Mouse (Mus musculus) frontal cortex, adult 2 months (tissue): Measurements from ENCODE around the gene Eif4g1. TPM values are rescaled to one million over a fixed set of nuclear protein-coding genes. Genes with fewer than 3 reads are reported as not detected.

Experiments
- DNase-seq, 2 experiments: peaks; one replicate each; pipeline ENCODE4 v3.0.0; 2022; ENCODE audit warnings: low spot score in 1 of 2; ENCODE audit errors: extremely low spot score in 1 of 2
- polyA plus RNA-seq: library from polyadenylated mRNA; depleted of rRNA; stranded (reverse); fragments of >200 nt; gene quantifications from 2 replicates; pipeline ENCODE4 v1.2.3, GENCODE M21; 2012; rRNA removed

The Eif4g1 gene
- polyA plus RNA-seq, 1 experiment = 169 TPM

DNA sequence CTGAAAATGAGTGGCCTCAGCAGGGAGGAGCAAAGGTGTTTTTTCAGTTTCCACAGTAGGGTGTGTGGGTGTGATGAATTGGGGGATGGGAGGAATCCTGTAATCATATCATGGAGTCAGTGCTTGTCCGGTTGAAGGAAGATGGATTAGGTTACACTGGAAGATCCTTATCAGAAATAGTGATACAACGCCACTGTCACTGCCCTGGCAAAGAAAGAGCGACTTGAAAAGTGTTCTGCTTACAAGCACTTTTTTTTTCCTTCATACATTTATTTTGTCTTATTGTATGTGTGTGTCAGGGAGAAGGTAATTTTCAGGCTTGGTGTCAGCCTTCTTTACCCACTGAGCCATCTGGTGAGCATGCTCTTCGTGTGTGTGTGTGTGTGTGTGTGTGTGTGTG is 54.6 kb downstream of the Eif4g1 start:
- no peak for DNase-seq

- DNase-seq = no peak
Observed at GRCm38 (mm10) chr16:20723247-20723646, 55.1 kb downstream of the Eif4g1 start.

DNA sequence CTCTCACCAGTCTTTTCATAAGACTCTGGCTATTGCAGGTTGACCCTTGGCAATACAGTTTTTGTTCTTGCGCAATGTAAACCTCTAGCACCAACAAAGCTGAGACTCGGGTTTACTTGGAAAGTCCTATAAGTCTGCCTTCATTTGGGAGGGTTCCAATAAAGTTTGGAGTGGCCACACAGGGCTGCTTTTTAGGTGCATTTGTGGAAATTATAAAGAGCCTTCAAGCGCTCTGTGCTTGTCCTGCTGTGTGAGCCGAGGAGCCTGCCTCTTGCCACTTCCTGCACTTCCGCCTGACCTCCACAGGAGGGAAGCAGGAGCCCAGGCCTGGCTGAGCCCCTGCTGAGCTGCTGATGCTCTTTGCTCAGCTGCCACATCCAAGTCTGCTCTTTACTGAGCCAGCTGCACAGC is 56.2 kb downstream of the Eif4g1 start:
- DNase-seq = peak in 1 of 2 experiments; percentile 59

DNA sequence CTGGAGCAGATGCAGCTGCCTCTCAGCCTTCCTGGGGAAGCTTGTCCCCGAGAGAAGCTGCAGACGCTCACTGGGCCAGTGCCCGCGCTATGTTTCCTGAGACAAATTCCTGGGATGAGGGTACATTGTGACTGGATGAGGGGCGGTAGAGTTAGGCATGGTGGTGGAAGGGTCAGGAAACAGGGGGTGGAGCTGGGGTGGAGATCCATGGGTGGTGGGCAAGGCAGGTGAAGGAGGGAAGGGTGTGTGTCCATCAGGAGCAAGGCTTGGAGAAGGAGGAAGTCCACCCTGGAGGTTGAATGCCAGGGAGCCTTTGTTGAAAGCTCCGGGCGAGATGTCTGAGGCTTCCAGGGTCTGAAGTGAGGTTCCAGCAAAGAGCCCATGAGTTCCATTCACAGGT is 57.2 kb downstream of the Eif4g1 start:
- DNase-seq = no peak

DNA sequence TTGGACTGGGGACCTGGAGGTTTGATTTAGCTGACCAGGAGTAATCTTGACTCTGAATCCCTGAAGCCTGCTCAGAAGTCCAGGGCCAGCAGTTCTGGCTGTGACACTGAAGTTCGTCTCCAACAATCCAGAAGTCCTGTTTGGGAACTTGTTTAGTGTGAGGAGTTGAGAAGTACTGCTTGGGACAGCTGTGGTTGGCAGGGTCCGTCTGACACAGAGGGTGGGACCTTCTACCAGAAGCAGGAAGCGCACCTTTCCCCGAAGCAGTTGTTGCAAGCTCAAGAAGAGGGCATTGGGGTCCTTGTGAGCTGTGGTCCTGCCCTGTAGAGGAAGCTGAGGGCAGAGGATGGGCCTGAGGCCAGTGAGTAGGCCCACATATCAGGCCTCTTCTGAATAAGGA is 57.6 kb downstream of the Eif4g1 start:
- DNase-seq = no peak

- DNase-seq = no peak
Observed at GRCm38 (mm10) chr16:20726384-20726783, 58.3 kb downstream of the Eif4g1 start.

DNA sequence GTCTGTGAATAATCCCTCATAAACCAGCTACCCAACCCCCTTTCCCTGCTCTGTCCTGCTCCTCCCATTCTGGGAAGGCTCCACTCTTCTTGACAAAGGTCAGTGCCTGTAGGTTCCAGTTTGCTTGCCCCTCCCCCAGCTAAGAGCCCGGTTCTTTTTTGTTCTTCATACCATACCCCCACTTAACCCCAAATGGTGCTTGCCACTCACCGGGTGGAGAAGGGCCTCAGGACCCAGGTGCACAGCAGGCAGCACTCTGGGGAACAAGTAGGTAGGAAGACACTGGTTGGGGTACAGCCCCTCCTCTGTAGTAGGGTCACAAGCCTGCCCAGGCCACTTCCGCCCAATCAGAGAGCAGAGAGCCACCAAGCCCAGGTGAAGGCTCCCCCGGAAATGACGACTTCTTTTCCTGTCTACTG is 62.2 kb downstream of the Eif4g1 start:
- DNase-seq = no peak

DNA sequence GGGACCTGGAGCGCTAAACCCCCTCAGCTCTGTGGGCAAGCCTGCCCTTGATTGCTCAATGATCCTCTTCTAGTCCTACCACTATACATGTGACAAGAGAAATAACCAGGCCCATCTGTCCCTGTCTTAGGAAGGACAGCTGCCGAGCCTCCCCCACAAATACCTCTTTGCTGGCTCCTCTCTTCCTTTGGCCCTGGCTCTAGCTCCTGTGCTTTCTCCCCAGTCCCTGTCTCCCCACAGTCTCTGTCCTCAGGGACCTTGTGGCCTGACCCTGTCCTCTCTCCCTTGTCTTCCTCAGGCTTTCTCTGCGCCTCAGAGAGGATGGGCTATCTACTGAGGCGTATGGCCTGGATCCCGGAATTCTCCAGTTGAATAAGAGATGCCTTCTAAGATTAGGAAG is 63.6 kb downstream of the Eif4g1 start:
- DNase-seq = peak in 1 of 2 experiments; percentile 47

GRCm38 (mm10) chr16:20732251-20732924 is 64.3 kb downstream of the Eif4g1 start:
- peak in 1 of 2 experiments; percentile 37 for DNase-seq

GRCm38 (mm10) chr16:20732925-20733730 is 65.0 kb downstream of the Eif4g1 start, which contains the start of gene Chrd:
Gene Chrd (plus strand): TSS chr16:20733127.
- DNase-seq = peak in 1 of 2 experiments; percentile 49

GRCm38 (mm10) chr16:20733731-20734730 is 65.9 kb downstream of the Eif4g1 start, which contains the start of gene Thpo:
Gene Thpo (minus strand): TSS chr16:20734511.
- peak in 1 of 2 experiments; percentile 18 for DNase-seq

- DNase-seq = no peak
Observed at GRCm38 (mm10) chr16:20735651-20736050, 67.5 kb downstream of the Eif4g1 start.

- DNase-seq = no peak
Observed at GRCm38 (mm10) chr16:20736168-20736567, 68.1 kb downstream of the Eif4g1 start.

DNA sequence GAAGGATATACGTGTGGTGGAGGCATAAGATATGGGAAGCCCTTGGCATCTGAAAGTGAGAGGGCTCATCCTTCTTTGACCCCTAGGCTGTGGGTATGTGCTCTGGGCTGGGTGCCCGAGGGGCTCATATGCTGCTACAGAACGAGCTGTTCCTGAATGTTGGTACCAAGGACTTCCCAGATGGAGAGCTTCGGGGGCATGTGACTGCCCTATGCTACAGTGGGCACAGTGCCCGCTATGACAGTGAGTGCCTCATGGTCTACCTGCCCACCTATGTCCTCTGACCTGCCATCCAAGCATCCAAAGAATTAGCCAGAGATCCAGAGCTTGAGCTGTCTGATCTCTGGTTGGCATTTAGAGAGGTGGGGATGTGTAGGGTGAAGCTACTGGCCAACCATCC is 68.7 kb downstream of the Eif4g1 start:
- DNase-seq = no peak

DNA sequence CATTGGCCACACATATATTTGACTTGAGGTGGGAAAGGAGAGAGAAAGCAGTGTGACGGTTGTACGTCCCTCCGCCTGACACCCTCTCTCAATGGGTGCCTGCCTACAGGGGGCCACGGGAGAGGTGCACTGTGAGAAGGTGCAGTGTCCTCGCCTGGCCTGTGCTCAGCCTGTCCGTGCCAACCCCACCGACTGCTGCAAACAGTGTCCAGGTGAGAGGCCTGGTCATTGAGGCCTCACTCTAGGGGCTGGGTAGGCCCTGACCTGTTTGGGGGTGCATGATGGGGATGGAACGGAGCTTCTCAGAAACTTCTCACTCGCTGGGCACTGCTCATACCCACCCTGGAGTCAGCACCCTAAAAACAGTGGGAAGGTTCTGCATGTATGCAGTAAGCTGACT is 71.7 kb downstream of the Eif4g1 start:
- DNase-seq = no peak

Other genes with a start within 250 kb of the Eif4g1 start
- gene Abcc5, start 241.9 kb upstream of the Eif4g1 start, polyA plus RNA-seq = 285 and 286 TPM in 2 replicates
- 40.7 and 46.6 TPM in 2 replicates for gene Eif2b5, start 169.5 kb upstream of the Eif4g1 start, polyA plus RNA-seq
- gene Dvl3, start 151.3 kb upstream of the Eif4g1 start, polyA plus RNA-seq = 50.7 and 54.1 TPM in 2 replicates
- gene Ap2m1, start 132.8 kb upstream of the Eif4g1 start, polyA plus RNA-seq = 1,374 and 1,412 TPM in 2 replicates
- gene Abcf3, start 119.7 kb upstream of the Eif4g1 start, polyA plus RNA-seq = 72.5 and 86.0 TPM in 2 replicates
- 70.4 and 77.5 TPM in 2 replicates for gene Vwa5b2, start 78.8 kb upstream of the Eif4g1 start, polyA plus RNA-seq
- 2.3 and 3.2 TPM in 2 replicates for gene Eef1akmt4, start 56.7 kb upstream of the Eif4g1 start, polyA plus RNA-seq
- 0.14 TPM in 1 of 2 replicates, not detected in the other for gene Gm49333, start 56.7 kb upstream of the Eif4g1 start, polyA plus RNA-seq
- gene Alg3, start 56.6 kb upstream of the Eif4g1 start, polyA plus RNA-seq = 19.0 and 21.1 TPM in 2 replicates
- gene Camk2n2, start 47.0 kb upstream of the Eif4g1 start, polyA plus RNA-seq = 125 and 142 TPM in 2 replicates
- gene Ece2, start 38.5 kb upstream of the Eif4g1 start, polyA plus RNA-seq = 36.6 and 42.7 TPM in 2 replicates
- 155 and 184 TPM in 2 replicates for gene Psmd2, start 16.7 kb upstream of the Eif4g1 start, polyA plus RNA-seq
- 253 and 271 TPM in 2 replicates for gene Fam131a, start 24.9 kb downstream of the Eif4g1 start, polyA plus RNA-seq
- 42.6 and 45.7 TPM in 2 replicates for gene Polr2h, start 49.4 kb downstream of the Eif4g1 start, polyA plus RNA-seq
- gene Clcn2, start 49.4 kb downstream of the Eif4g1 start, polyA plus RNA-seq = 92.6 and 107 TPM in 2 replicates
- 38.8 and 49.9 TPM in 2 replicates for gene Chrd, start 64.8 kb downstream of the Eif4g1 start, polyA plus RNA-seq
- gene Thpo, start 66.2 kb downstream of the Eif4g1 start, polyA plus RNA-seq = 15.5 and 18.2 TPM in 2 replicates